Mouse (Mus musculus) forebrain, embryonic 16.5 days (tissue): Measurements from ENCODE around the gene Wrnip1. TPM values are rescaled to one million over a fixed set of nuclear protein-coding genes. Genes with fewer than 3 reads are reported as not detected.

Experiments
- ATAC-seq: fragments of 200-750 bp; cut with Nextera tagmentation; 2 replicates; pipeline ENCODE4 v1.8.0; 2017; ENCODE audit warnings: mild to moderate bottlenecking, moderate library complexity
- H3K27ac ChIP-seq: fragments of 300-500 bp; sonication (generic); 2 replicates; pipeline ENCODE4 v1.5.1; 2014; ENCODE audit warnings: low read length, control low read depth
- H3K27me3 ChIP-seq: fragments of 300-500 bp; sonication (generic); replicated peaks from 2 replicates; pipeline ENCODE4 v1.6.1; 2014; ENCODE audit warnings: low read length; ENCODE audit not compliant: control insufficient read depth, insufficient read depth
- H3K36me3 ChIP-seq: fragments of 300-500 bp; sonication (generic); 2 replicates; pipeline ENCODE4 v1.6.1; 2014; ENCODE audit not compliant: control insufficient read depth, insufficient read depth
- H3K4me1 ChIP-seq: fragments of 300-500 bp; sonication (generic); replicated peaks from 2 replicates; pipeline ENCODE4 v1.6.1; 2014; ENCODE audit warnings: low read length; ENCODE audit not compliant: control insufficient read depth, insufficient read depth
- H3K4me2 ChIP-seq: fragments of 300-500 bp; sonication (generic); 2 replicates; pipeline ENCODE4 v1.6.1; 2014; ENCODE audit warnings: mild to moderate bottlenecking, low read length, control low read depth
- H3K4me3 ChIP-seq: fragments of 300-500 bp; sonication (generic); replicated peaks from 2 replicates; pipeline ENCODE4 v1.5.1; 2014; ENCODE audit warnings: mild to moderate bottlenecking, low read length, control low read depth
- H3K9ac ChIP-seq: fragments of 300-500 bp; sonication (generic); replicated peaks from 2 replicates; pipeline ENCODE4 v1.6.1; 2014; ENCODE audit warnings: low read depth, low read length, control low read depth
- H3K9me3 ChIP-seq: fragments of 300-500 bp; sonication (generic); 2 replicates; pipeline ENCODE4 v1.6.1; 2016; ENCODE audit warnings: low read length; ENCODE audit not compliant: control insufficient read depth
- WGBS: fragments of 180-500 bp; shearing (Covaris S2); extraction: QIAGEN DNeasy Blood & Tissue Kit; methylation state at CpG from one replicate; pipeline ENCODE4 v1.1.7; 2014; 5-methylcytosine and 5-hydroxymethylcytosine counted together
- polyA plus RNA-seq: library from polyadenylated mRNA; unstranded; fragments of >200 nt; fragmentation: Nextera tagmentation; extraction: Ambion mirVana; gene quantifications from 2 replicates; pipeline ENCODE4 v1.2.1, GENCODE M21; 2015

Wrnip1 gene
- polyA plus RNA-seq, 1 experiment from 2014 or later: 32.3 TPM

GRCm38 (mm10) chr13:32839314-32839713 lies 37.5 kb downstream of the Wrnip1 start:
- no peak overlapping the region for H3K27ac ChIP-seq
- no peaks in the 10 kb centered on the region for H3K36me3 ChIP-seq
- H3K4me2 ChIP-seq: no peak overlapping the region
- no peaks in the 10 kb centered on the region for H3K4me1 ChIP-seq
- no peak overlapping the region for H3K9ac ChIP-seq
- no peaks in the 10 kb centered on the region for H3K9me3 ChIP-seq
- H3K27me3 ChIP-seq: no peaks in the 10 kb centered on the region
- 67% methylated on average over 1 of the region's 1 CpGs for WGBS
- no peak for ATAC-seq
- H3K4me3 ChIP-seq: no peak overlapping the region

GRCm38 (mm10) chr13:32841349-32841748 lies 39.5 kb downstream of the Wrnip1 start:
- Histone ChIP-seq H3K9ac (no peak overlapping the region), H3K27me3 (no peaks in the 10 kb centered on the region), H3K9me3 (no peaks in the 10 kb centered on the region), H3K36me3 (no peaks in the 10 kb centered on the region), H3K4me3 (no peak overlapping the region), H3K4me1 (no peaks in the 10 kb centered on the region), H3K27ac (no peak overlapping the region), H3K4me2 (no peak overlapping the region)
- WGBS: 93% methylated on average over 3 of the region's 3 CpGs
- no peak for ATAC-seq

- no peaks in the 10 kb centered on the region for H3K36me3 ChIP-seq
- no peak for ATAC-seq
- H3K4me2 ChIP-seq: no peak overlapping the region
- H3K9ac ChIP-seq: no peak overlapping the region
- H3K4me3 ChIP-seq: no peak overlapping the region
- H3K9me3 ChIP-seq: no peaks in the 10 kb centered on the region
- no peaks in the 10 kb centered on the region for H3K27me3 ChIP-seq
- H3K27ac ChIP-seq: no peak overlapping the region
- H3K4me1 ChIP-seq: no peaks in the 10 kb centered on the region
Observed at GRCm38 (mm10) chr13:32846221-32846620, 44.4 kb downstream of the Wrnip1 start.

DNA sequence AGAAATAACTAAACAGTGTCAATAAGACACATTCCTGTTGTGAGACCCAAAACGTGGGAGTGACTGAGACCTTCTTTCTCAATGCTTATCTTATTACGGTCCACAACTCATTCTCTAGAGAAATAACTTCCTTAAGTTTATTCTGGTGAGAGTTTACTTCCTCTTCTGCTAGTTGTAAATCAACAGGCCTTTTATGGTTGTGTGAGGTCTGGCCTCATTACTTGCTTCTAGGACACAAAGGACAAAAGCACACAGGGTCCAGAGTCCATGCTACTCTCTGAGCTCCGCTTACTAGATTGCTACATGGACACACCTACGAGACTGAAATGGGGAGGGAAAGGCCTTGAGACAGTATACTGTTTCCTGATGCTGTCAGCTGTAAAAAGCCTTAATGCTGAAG lies 47.3 kb downstream of the Wrnip1 start:
- Histone ChIP-seq H3K9ac (no peak overlapping the region), H3K4me3 (no peak overlapping the region), H3K9me3 (no peaks in the 10 kb centered on the region), H3K27ac (no peak overlapping the region), H3K4me2 (no peak overlapping the region), H3K36me3 (no peaks in the 10 kb centered on the region), H3K27me3 (no peaks in the 10 kb centered on the region), H3K4me1 (no peaks in the 10 kb centered on the region)
- WGBS: 75% methylated on average over 4 of the region's 4 CpGs
- ATAC-seq: no peak

- H3K9ac ChIP-seq: no peak overlapping the region
- no peak overlapping the region for H3K4me2 ChIP-seq
- H3K4me1 ChIP-seq: no peaks in the 10 kb centered on the region
- no peak overlapping the region for H3K27ac ChIP-seq
- H3K27me3 ChIP-seq: no peaks in the 10 kb centered on the region
- H3K9me3 ChIP-seq: no peaks in the 10 kb centered on the region
- H3K36me3 ChIP-seq: no peaks in the 10 kb centered on the region
- ATAC-seq: no peak
- H3K4me3 ChIP-seq: no peak overlapping the region
Observed at GRCm38 (mm10) chr13:32849531-32850123, 47.8 kb downstream of the Wrnip1 start.

DNA sequence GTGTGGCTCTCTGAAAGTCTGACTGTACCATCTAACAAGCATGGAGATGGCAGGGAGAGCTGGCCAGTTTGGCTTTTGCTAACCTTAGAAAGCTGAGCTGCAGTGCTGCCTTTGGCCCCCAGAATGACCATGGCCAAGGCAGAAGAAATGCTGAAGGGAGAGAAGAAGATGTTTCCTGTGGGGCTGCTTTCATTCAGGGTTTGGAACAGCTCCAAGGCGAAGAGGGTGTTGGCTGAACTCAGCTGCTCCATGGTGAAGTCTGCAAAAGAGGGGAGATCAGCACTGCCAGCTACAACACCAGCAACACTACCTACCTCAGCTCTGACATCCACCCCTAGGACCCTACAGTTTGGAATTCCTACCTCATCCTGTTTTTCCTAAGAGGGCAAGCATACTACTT lies 48.3 kb downstream of the Wrnip1 start:
- Histone ChIP-seq H3K27me3 (no peaks in the 10 kb centered on the region), H3K4me1 (no peaks in the 10 kb centered on the region), H3K36me3 (no peaks in the 10 kb centered on the region), H3K9ac (no peak overlapping the region), H3K27ac (no peak overlapping the region), H3K4me2 (no peak overlapping the region), H3K9me3 (no peaks in the 10 kb centered on the region), H3K4me3 (no peak overlapping the region)
- ATAC-seq: no peak
- WGBS: 40% methylated on average over 1 of the region's 1 CpGs

DNA sequence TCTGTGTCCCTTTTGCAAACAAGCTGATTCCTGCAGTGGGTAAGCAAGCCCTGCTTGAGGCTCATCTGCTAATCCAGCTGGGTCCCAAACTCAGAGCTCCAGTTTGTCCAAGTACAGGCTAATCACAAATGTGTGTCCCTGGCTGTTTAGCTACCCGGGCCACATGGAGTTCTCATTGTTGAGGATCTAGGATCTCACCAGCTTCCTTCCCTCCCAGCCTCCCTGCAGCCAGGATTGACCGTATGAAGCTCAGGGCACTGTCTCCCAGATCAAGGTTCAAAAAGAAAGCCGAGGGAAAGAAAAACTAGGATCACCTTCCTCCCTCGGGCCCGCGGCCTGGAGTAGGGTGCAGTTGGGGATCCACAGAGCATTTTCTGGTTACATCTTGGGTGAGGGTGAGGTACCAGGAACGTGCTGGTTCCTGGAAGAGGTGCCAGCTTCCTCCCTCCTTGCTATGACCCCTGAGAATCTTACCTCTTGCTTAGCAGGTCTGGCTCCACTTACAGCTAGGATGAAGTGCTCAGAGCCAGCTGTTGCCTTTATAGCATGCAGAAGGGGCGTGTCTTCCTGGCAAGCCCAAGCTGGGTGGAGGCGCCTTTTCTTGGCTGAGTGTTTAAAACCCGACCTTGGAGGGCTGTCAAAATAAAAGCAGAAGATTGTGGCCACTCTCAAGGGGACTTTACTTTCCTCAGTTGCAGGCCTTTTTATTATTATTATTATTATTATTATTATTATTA lies 49.0 kb downstream of the Wrnip1 start, which contains the start of gene Serpinb1a:
Gene Serpinb1a, minus strand, starts transcription at position 518 of the 737 bp plus-strand sequence.
- Histone ChIP-seq H3K4me2 (no peak within 1 kb of the TSS), H3K27ac (no peak within 1 kb of the TSS), H3K9me3 (no peaks in the 10 kb centered on the region), H3K4me3 (no peak within 1 kb of the TSS), H3K36me3 (no peaks in the 10 kb centered on the region), H3K4me1 (no peaks in the 10 kb centered on the region), H3K9ac (no peak within 1 kb of the TSS), H3K27me3 (no peaks in the 10 kb centered on the region)
- 71% methylated on average over 10 of the region's 10 CpGs for WGBS
- ATAC-seq: no peak

DNA sequence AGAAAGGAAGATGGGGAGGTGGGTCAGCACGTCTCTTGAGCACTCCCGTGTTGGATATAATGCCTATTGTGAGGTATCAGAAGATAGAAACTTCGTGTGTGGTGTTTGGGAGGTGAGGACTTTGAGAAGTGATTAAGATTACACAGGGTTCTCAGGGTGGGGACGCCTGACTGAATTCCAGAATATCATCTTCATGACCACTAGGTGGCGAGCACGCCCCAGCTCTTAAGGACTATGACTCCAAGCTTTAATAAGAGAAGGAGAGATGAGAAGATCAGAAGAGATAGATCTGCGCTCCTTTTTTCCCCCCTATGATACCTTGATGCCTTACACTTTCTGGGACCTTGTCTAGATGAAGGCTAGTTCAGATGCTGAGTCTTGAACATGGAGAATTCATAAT lies 50.1 kb downstream of the Wrnip1 start:
- Histone ChIP-seq H3K9ac (no peak overlapping the region), H3K4me3 (no peak overlapping the region), H3K4me1 (no peaks in the 10 kb centered on the region), H3K4me2 (no peak overlapping the region), H3K9me3 (no peaks in the 10 kb centered on the region), H3K27ac (no peak overlapping the region), H3K36me3 (no peaks in the 10 kb centered on the region), H3K27me3 (no peaks in the 10 kb centered on the region)
- WGBS: 12% methylated on average over 7 of the region's 7 CpGs
- ATAC-seq: peak; percentile 84

GRCm38 (mm10) chr13:32852539-32852938 lies 50.7 kb downstream of the Wrnip1 start:
- Histone ChIP-seq H3K4me2 (no peak overlapping the region), H3K27me3 (no peaks in the 10 kb centered on the region), H3K27ac (no peak overlapping the region), H3K4me3 (no peak overlapping the region), H3K36me3 (no peaks in the 10 kb centered on the region), H3K9ac (no peak overlapping the region), H3K4me1 (no peaks in the 10 kb centered on the region), H3K9me3 (no peaks in the 10 kb centered on the region)
- ATAC-seq: no peak
- WGBS: 90% methylated on average over 4 of the region's 4 CpGs
